Comparison of ENCODE assay signal across 4 mouse cellular contexts in genomic region chr9:122167719-122168118, GRCm38 (mm10). TPM values are rescaled to one million over a fixed set of nuclear protein-coding genes. Genes with fewer than 3 reads are reported as not detected.
DNase-seq lines count a peak whose midpoint lies in the region; ATAC-seq and TF ChIP-seq lines count a peak whose summit lies in the region.
"Not testable (repeated sequence)": the region's sequence is repeated elsewhere in the genome, so short reads cannot be mapped to it uniquely, and the experiment has no call there.

No protein-coding gene starts in this region.

- not testable (repeated sequence) for TF ChIP-seq EP300 in lung, postnatal 0 days (IDR thresholded peaks at IDR 0.05)

- TF ChIP-seq CTCF in intestine, postnatal 0 days (IDR thresholded peaks at IDR 0.05; ENCODE audit: low read depth); lung, postnatal 0 days (IDR thresholded peaks at IDR 0.05): not testable (repeated sequence)

- H3K27me3 ChIP-seq in intestine, embryonic 15.5 days (replicated peaks); intestine, embryonic 16.5 days (replicated peaks; ENCODE audit: control insufficient read depth, insufficient read depth, low read length); intestine, postnatal 0 days (replicated peaks; ENCODE audit: control insufficient read depth, insufficient read depth, low read length); lung, postnatal 0 days (replicated peaks; ENCODE audit: insufficient read depth, low read length): not testable (repeated sequence)

- not testable (repeated sequence) for H3K9me3 ChIP-seq in intestine, embryonic 15.5 days; intestine, embryonic 16.5 days (ENCODE audit: control insufficient read depth, low read length); intestine, postnatal 0 days (ENCODE audit: control insufficient read depth); lung, postnatal 0 days (ENCODE audit: low read length)

- H3K9ac ChIP-seq in intestine, embryonic 15.5 days; intestine, embryonic 16.5 days (ENCODE audit: low read depth, low read length); intestine, postnatal 0 days (ENCODE audit: low read depth, low read length); lung, postnatal 0 days (replicated peaks; ENCODE audit: low read depth): not testable (repeated sequence)

- not testable (repeated sequence) for H3K27ac ChIP-seq in intestine, embryonic 15.5 days; intestine, embryonic 16.5 days (ENCODE audit: low read length); intestine, postnatal 0 days (ENCODE audit: low read depth, low read length); lung, postnatal 0 days (ENCODE audit: low read length)

- peaks cover 27% of the 10 kb centered on the region for H3K36me3 ChIP-seq in intestine, embryonic 15.5 days
- peaks cover 12% of the 10 kb centered on the region for H3K36me3 ChIP-seq in intestine, embryonic 16.5 days (ENCODE audit: control insufficient read depth, insufficient read depth, low read length)
- peaks cover 52% of the 10 kb centered on the region for H3K36me3 ChIP-seq in intestine, postnatal 0 days (ENCODE audit: control insufficient read depth, insufficient read depth)
- H3K36me3 ChIP-seq in lung, postnatal 0 days (ENCODE audit: insufficient read depth, low read length) = peaks cover 34% of the 10 kb centered on the region

- not testable (repeated sequence) for H3K4me2 ChIP-seq in intestine, embryonic 15.5 days (replicated peaks); intestine, embryonic 16.5 days (ENCODE audit: low read depth, low read length); intestine, postnatal 0 days (replicated peaks; ENCODE audit: low read depth); lung, postnatal 0 days (replicated peaks; ENCODE audit: low read depth, low read length)

- not testable (repeated sequence) for H3K4me1 ChIP-seq in intestine, embryonic 15.5 days (replicated peaks); intestine, embryonic 16.5 days (ENCODE audit: control insufficient read depth, insufficient read depth, low read length); intestine, postnatal 0 days (replicated peaks; ENCODE audit: control insufficient read depth, insufficient read depth, low read length); lung, postnatal 0 days (ENCODE audit: insufficient read depth, low read depth, low read length)

- not testable (repeated sequence) for H3K4me3 ChIP-seq in intestine, embryonic 15.5 days (replicated peaks); intestine, embryonic 16.5 days (ENCODE audit: low read length); intestine, postnatal 0 days (ENCODE audit: low read depth, low read length); lung, postnatal 0 days (ENCODE audit: low read depth, low read length)

- 55% methylated on average over 5 of the region's 5 CpGs for WGBS in intestine, embryonic 15.5 days
- WGBS in intestine, embryonic 16.5 days = 60% methylated on average over 5 of the region's 5 CpGs
- WGBS in intestine, postnatal 0 days = 41% methylated on average over 5 of the region's 5 CpGs
- 56% methylated on average over 5 of the region's 5 CpGs for WGBS in lung, postnatal 0 days

- DNase-seq in lung, postnatal 0 days (ENCODE audit: low spot score) = not testable (repeated sequence)

- ATAC-seq in intestine, embryonic 15.5 days = peak; percentile 62
- peak; percentile 55 for ATAC-seq in intestine, embryonic 16.5 days
- 0 out of 2 replicates have a peak, but pooled peaks have one; percentile 17 for ATAC-seq in intestine, postnatal 0 days
- ATAC-seq in lung, postnatal 0 days = peak; percentile 37

RNA-seq across cellular contexts. Expression of gene Snrk, which starts 50.7 kb away (rescaled TPM):
- polyA plus RNA-seq in intestine, embryonic 15.5 days (2015; fragmentation: Nextera tagmentation; extraction: Ambion mirVana) = 46.1 and 49.4 TPM in 2 replicates
- polyA plus RNA-seq in intestine, embryonic 16.5 days (2015; fragmentation: Nextera tagmentation; extraction: Ambion mirVana) = 45.5 and 48.7 TPM in 2 replicates
- polyA plus RNA-seq in intestine, postnatal 0 days (2015; fragmentation: Nextera tagmentation; extraction: Ambion mirVana) = 35.4 and 35.6 TPM in 2 replicates
- 93.6 and 100 TPM in 2 replicates for polyA plus RNA-seq in lung, postnatal 0 days (2015; fragmentation: Nextera tagmentation; extraction: Ambion mirVana)
